Mouse (Mus musculus) cerebellum, postnatal 36 days (tissue): ENCODE data around the gene Krt14.
"Not testable (repeated sequence)": the region's sequence is repeated elsewhere in the genome, so short reads cannot be mapped to it uniquely, and the experiment has no call there.

Experiments used
- DNase-seq, 2 experiments: peaks; one replicate each; pipeline ENCODE4 v3.0.0; 2021 to 2022; ENCODE audit warnings: mixed read lengths in 2 of 2

Gene Krt14

GRCm38 (mm10) chr11:100207498-100207897 is at the start of gene Krt14:
Gene Krt14 (minus strand): TSS chr11:100207548.
- DNase-seq: no peak

GRCm38 (mm10) chr11:100255514-100255913 is 48.2 kb upstream of the Krt14 start:
- no peak for DNase-seq

- DNase-seq: no peak
These were observed 47.2 kb upstream of the Krt14 start for GRCm38 (mm10) chr11:100254360-100255090.

- no peak for DNase-seq
These were observed 41.6 kb upstream of the Krt14 start, which contains the start of gene Krt16 for GRCm38 (mm10) chr11:100248852-100249465. Gene Krt16 (minus strand): TSS chr11:100248902.

GRCm38 (mm10) chr11:100246471-100246870 is 39.1 kb upstream of the Krt14 start:
- DNase-seq: not testable (repeated sequence)

DNA sequence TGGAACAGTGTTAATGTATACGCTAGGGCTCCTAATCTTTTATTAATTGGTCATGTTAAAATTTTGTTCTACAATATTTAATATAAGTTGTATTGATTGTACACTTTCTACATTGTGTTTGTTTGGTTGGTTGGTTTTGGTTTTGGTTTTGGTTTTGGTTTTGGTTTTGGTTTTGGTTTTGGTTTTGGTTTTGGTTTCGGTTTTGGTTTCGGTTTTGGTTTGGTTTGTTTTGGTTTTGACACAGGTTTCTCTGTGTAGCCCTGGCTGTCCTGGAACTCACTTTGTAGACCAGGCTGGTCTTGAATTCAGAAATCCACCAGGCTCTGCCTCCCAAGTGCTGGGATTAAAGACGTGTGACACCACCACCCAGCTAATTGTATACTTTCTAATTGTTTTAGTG is 32.9 kb upstream of the Krt14 start:
- not testable (repeated sequence) for DNase-seq

DNA sequence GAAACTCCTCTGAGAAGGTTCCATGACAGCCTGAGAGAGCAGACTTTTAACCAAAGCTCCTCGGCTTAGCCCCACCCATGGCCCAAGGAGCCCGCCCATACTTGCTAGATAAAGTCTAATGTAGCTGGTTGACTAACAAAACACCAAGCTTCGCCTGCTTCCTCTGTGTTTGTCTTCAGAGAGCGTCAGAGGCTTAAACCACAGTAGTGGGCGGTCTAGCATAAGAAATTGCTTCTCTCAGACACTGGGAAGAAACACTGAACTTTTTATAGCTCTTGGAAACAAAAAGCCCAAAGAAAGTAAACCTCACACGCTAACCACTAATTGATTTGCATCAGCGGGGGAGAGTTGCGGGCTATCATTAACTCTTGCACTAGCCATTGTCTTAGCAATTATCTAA is 14.4 kb upstream of the Krt14 start:
- no peak for DNase-seq

GRCm38 (mm10) chr11:100219304-100219703 is 12.0 kb upstream of the Krt14 start:
- DNase-seq: no peak

DNA sequence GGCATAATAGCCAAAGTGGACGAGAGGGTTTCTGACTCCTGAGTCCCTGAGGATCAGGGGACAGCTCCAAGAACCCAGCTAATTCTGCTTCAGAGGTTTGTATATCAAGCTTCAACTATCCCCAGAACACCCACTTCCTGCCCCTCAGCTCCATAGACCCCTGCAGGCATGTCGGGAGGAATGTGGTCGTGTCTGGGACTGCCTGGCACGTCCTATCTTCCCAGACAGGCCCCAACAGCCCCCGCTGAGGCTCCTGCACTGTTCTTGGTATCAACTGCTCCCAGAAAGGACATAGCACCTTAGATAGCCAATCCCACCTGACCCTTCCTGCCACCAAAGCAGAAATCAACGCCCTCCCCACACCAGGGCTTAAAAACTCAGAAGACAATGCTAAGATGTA is 1.2 kb upstream of the Krt14 start:
- no peak for DNase-seq

DNA sequence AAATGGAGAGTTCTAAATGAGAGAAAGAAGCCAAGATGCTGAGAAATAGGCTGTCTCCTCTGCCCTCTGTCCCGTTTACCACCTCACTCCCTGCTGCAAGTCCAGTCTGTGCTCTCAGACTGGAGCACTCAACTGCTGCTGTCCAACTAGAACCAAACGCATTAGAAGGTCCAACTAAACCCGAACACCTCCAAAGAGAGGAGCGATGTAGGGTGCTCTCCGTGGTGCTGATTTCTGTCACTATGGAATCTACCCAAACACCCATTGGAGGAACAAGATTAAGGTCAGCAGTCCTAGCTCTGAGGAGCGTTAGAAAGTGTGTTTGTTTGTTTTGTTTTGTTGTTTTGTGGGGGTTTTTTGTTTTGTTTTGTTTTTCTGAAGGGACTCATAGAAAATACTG is 3.9 kb downstream of the Krt14 start:
- DNase-seq: no peak

GRCm38 (mm10) chr11:100202906-100203305 is 4.4 kb downstream of the Krt14 start:
- no peak for DNase-seq

DNA sequence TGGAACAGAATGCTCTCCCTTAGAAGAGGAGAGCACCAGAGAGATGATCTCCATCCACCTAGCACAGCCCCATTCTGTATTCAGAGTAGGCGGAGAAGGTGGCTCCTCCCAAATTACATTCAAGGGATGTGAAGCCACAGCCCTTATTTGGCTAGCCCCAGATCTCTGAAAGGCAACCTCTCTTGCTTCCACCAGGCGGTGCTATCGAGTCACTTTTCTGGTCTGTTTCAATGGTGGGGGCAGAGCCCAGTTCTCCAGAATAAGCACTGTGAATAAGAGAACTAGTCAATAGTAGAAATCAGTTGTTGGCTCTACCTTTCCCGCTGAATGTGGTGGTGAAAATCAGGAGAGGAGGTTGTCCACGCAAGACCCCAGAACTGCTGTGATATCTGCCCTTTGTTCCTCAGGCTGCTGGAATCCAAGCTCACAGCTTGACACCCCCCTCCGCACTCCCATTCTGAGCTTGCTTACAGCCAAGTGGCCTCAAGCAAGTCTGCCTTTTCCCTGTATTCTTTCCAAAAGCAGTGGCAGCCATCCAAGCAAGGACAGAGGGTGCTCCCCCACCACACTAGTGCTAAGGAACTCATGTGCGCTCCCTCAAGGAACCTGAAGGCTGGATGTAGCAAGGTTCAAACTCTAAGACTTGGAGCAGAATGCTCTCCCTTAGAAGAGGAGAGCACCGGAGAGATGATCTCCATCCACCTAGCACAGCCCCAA is 7.1 kb downstream of the Krt14 start:
- DNase-seq: peak; percentile 8 to 10

DNA sequence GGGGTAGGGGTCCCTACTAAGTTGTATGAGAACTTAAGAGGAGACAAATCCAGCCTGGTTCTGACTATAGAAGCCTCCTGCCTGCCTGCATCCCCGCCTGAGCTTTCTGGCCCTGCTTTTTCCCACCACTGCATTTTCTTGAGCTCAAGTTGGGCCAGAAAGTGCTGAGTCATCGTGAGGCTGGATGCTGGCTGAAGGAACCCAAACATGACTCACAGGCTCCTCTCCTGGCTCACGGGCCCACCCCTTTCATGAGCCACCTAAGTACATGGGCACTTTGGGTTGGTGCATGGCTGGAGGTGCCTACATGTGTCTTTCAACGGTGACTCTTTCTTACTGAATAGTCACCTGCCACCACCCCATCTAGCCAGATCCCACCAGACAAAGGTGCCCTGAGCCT is 8.7 kb downstream of the Krt14 start:
- no peak for DNase-seq

GRCm38 (mm10) chr11:100192992-100193391 is 14.4 kb downstream of the Krt14 start, which contains the start of gene Krt9:
Gene Krt9 (minus strand): TSS chr11:100193246.
- DNase-seq: no peak

GRCm38 (mm10) chr11:100191820-100192219 is 15.5 kb downstream of the Krt14 start:
- DNase-seq: no peak

DNA sequence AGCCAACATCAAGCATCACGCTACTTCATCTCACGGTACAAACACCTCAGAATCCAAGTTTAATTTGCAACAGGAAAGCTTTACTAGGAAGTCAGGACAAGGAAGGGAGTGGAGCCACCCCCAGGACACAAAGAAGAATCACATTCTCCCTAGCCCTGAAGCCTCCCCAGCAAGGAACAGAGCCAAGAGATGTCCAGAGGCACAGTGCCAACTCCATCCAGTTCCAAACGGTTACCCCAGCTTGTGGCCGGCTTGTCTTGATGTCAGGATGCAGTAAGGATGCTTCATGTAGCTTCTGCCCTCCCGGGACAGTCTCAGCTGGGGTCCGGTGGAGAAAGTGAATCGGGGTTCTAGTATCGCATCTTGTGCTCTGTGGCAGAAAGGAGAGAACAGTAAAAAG is 20.6 kb downstream of the Krt14 start:
- peak; percentile 3 to 8 for DNase-seq

DNA sequence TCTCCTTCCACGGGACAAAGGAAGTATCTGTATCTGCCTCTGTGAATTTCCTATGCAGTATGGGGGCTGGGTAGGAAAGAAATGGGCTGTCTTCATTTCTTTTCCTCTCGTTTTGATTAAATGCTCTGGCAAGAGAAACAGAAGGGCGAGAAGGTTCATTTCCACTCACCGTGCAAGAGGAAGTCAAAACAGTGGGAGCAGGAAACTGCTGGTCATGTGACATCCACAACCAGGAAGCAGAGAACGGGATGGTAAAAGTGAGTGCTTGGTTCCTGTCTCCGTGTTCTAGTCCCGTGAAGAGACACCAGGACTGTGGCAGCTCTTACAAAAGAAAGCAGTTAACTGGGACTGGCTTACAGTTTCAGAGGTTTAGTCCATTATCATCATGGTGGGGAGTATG is 25.6 kb downstream of the Krt14 start:
- no peak for DNase-seq

DNA sequence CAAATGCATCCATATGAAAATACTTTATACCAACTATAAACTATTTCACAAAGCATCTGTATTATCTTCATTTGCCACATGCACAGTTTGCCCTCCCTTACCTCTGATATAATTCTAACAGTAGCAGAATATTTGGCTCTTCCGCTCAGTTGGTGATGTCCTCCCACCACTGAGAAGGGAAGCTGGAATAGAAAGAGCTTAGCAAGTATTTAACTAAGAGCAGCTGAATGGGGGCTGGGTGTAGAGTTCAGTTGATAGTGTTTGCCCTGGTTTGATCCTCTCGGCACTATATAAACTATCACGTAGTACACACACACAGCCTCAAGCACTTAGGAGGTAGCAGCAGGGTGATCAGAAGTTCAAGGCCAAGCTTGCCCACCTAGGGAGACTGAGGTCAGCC is 28.1 kb downstream of the Krt14 start:
- no peak for DNase-seq

DNA sequence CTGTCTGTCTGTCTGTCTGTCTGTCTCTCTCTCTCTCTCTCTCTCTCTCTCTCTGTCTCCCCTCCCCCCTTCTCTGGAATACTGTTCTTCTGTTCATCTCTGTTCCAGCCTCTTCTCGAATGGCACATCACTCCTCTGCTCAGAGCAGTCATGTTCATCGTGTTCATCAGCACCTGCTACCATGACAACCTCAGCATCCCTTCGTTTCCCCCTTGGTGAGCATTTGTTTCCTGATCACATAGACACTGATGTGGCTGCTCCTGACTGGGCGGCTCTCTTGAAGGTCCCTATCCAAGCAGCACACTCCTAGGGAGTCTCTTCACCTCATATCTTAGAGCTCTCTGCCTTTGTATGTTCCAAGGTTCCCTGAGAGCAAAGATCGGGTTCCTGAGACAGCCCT is 29.0 kb downstream of the Krt14 start:
- no peak for DNase-seq

GRCm38 (mm10) chr11:100176791-100177190 is 30.6 kb downstream of the Krt14 start:
- no peak for DNase-seq

DNA sequence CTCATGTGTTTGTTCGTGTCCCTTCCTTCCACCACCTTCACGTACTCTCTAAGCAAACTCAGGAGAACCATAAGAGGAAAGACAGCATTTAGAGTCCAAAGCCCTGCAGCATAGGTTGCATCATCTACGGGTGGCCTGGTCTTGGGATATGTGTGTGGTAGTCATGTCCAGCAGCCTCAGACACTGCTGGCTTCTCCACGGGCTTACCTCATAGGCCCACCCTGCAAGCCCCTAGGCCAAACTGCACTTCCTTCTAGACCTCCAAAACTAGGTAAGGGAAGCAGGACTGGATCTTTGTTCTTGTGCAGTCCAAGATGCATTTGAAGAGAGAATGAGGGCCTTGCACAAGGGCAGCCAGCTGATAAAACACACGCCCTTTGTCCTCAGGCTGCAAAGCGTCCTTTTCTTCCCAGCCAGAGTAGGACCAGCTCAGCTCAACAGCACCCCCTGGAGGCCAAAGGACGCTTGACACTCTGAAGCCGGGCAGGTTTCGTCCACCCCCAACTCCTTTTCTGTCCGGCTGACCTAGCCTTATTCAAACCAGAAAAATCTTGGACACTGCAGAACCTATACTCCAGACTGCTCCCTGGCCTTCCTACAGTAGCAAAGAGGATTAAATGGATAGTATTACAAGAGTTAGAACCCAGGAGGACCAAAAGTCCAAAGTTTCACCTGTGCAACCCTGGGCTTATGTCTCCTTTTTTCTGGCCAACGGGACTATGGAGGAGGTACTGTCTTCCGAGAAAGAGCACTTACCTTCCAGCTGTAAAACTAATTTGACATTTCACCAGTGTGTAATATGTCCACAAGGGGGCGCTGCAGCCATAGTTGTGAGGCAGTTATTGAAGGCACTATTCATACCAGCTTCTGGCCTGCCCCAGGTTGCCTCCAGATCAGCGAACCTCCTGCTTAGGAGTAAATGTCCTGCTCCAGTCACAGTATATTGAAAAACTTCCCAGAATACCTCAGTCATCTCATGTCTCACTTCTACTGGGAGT is 38.3 kb downstream of the Krt14 start:
- peak; percentile 53 to 58 for DNase-seq

- DNase-seq: peak in 1 of 2 experiments; percentile 2
These were observed 39.3 kb downstream of the Krt14 start for GRCm38 (mm10) chr11:100168071-100168470.
